Mouse (Mus musculus): ENCODE measurements around the gene Msx2. TPM values are rescaled to one million over a fixed set of nuclear protein-coding genes. Genes with fewer than 3 reads are reported as not detected.

The Msx2 gene
- polyA plus RNA-seq, 1 experiment from 2014 or later = 0.09 TPM

GRCm38 (mm10) chr13:53442168-53442980 is 30.5 kb downstream of the Msx2 start:
- Histone ChIP-seq H3K9me3 (ENCODE audit: control insufficient read depth, low read length) (no peaks in the 10 kb centered on the region), H3K36me3 (ENCODE audit: control insufficient read depth, insufficient read depth, low read length) (no peaks in the 10 kb centered on the region), H3K4me2 (ENCODE audit: low read length) (peak overlapping the region; percentile 29; the same call in 1 of the 2 replicates), H3K4me3 (ENCODE audit: low read depth, low read length) (no peak overlapping the region), H3K27me3 (replicated peaks; ENCODE audit: control insufficient read depth, insufficient read depth, low read length) (no peaks in the 10 kb centered on the region), H3K27ac (ENCODE audit: low read depth) (no peak overlapping the region), H3K9ac (ENCODE audit: low read length) (no peak overlapping the region), H3K4me1 (replicated peaks; ENCODE audit: control insufficient read depth, insufficient read depth, low read length) (no peaks in the 10 kb centered on the region)
- ATAC-seq (replicated peaks; ENCODE audit: low FRiP score, low TSS enrichment, low read depth) = no peak
- WGBS = 33% methylated on average over 25 of the region's 25 CpGs
- DNase-seq (ENCODE audit: low spot score) = no peak

GRCm38 (mm10) chr13:53441307-53442028 is 31.4 kb downstream of the Msx2 start:
- no peaks in the 10 kb centered on the region for H3K36me3 ChIP-seq (ENCODE audit: control insufficient read depth, insufficient read depth, low read length)
- H3K27me3 ChIP-seq (replicated peaks; ENCODE audit: control insufficient read depth, insufficient read depth, low read length) = no peaks in the 10 kb centered on the region
- DNase-seq (ENCODE audit: low spot score) (no peak), ATAC-seq (replicated peaks; ENCODE audit: low FRiP score, low TSS enrichment, low read depth) (no peak)
- no peak overlapping the region for H3K27ac ChIP-seq (ENCODE audit: low read depth)
- H3K4me2 ChIP-seq (ENCODE audit: low read length) = no peak overlapping the region
- no peaks in the 10 kb centered on the region for H3K4me1 ChIP-seq (replicated peaks; ENCODE audit: control insufficient read depth, insufficient read depth, low read length)
- WGBS = 68% methylated on average over 5 of the region's 5 CpGs
- H3K9me3 ChIP-seq (ENCODE audit: control insufficient read depth, low read length) = no peaks in the 10 kb centered on the region
- H3K4me3 ChIP-seq (ENCODE audit: low read depth, low read length) = no peak overlapping the region
- H3K9ac ChIP-seq (ENCODE audit: low read length) = no peak overlapping the region

GRCm38 (mm10) chr13:53439957-53440356 is 32.9 kb downstream of the Msx2 start:
- Histone ChIP-seq H3K9me3 (ENCODE audit: control insufficient read depth, low read length) (no peaks in the 10 kb centered on the region), H3K4me3 (ENCODE audit: low read depth, low read length) (no peak overlapping the region), H3K4me2 (ENCODE audit: low read length) (no peak overlapping the region), H3K27ac (ENCODE audit: low read depth) (no peak overlapping the region), H3K27me3 (replicated peaks; ENCODE audit: control insufficient read depth, insufficient read depth, low read length) (no peaks in the 10 kb centered on the region), H3K4me1 (replicated peaks; ENCODE audit: control insufficient read depth, insufficient read depth, low read length) (no peaks in the 10 kb centered on the region), H3K9ac (ENCODE audit: low read length) (no peak overlapping the region), H3K36me3 (ENCODE audit: control insufficient read depth, insufficient read depth, low read length) (no peaks in the 10 kb centered on the region)
- no peak for DNase-seq (ENCODE audit: low spot score)
- WGBS = 83% methylated on average over 3 of the region's 3 CpGs
- ATAC-seq (replicated peaks; ENCODE audit: low FRiP score, low TSS enrichment, low read depth) = no peak

- no peaks in the 10 kb centered on the region for H3K27me3 ChIP-seq (replicated peaks; ENCODE audit: control insufficient read depth, insufficient read depth, low read length)
- no peak overlapping the region for H3K9ac ChIP-seq (ENCODE audit: low read length)
- H3K36me3 ChIP-seq (ENCODE audit: control insufficient read depth, insufficient read depth, low read length) = no peaks in the 10 kb centered on the region
- H3K9me3 ChIP-seq (ENCODE audit: control insufficient read depth, low read length) = no peaks in the 10 kb centered on the region; the same call in 1 of the 2 replicates
- no peak overlapping the region for H3K27ac ChIP-seq (ENCODE audit: low read depth)
- H3K4me2 ChIP-seq (ENCODE audit: low read length) = no peak overlapping the region
- peak; percentile 78 for DNase-seq (ENCODE audit: low spot score)
- no peak overlapping the region for H3K4me3 ChIP-seq (ENCODE audit: low read depth, low read length)
- WGBS = 28% methylated on average over 7 of the region's 7 CpGs
- no peak for ATAC-seq (replicated peaks; ENCODE audit: low FRiP score, low TSS enrichment, low read depth)
- no peaks in the 10 kb centered on the region for H3K4me1 ChIP-seq (replicated peaks; ENCODE audit: control insufficient read depth, insufficient read depth, low read length)
Observed at GRCm38 (mm10) chr13:53426507-53426906, 46.4 kb downstream of the Msx2 start.

- Histone ChIP-seq H3K4me1 (replicated peaks; ENCODE audit: control insufficient read depth, insufficient read depth, low read length) (no peaks in the 10 kb centered on the region), H3K9me3 (ENCODE audit: control insufficient read depth, low read length) (no peaks in the 10 kb centered on the region), H3K9ac (ENCODE audit: low read length) (no peak overlapping the region), H3K27me3 (replicated peaks; ENCODE audit: control insufficient read depth, insufficient read depth, low read length) (no peaks in the 10 kb centered on the region), H3K4me3 (ENCODE audit: low read depth, low read length) (no peak overlapping the region), H3K27ac (ENCODE audit: low read depth) (no peak overlapping the region), H3K36me3 (ENCODE audit: control insufficient read depth, insufficient read depth, low read length) (no peaks in the 10 kb centered on the region), H3K4me2 (ENCODE audit: low read length) (no peak overlapping the region)
- no peak for ATAC-seq (replicated peaks; ENCODE audit: low FRiP score, low TSS enrichment, low read depth)
- DNase-seq (ENCODE audit: low spot score) = no peak
- WGBS = 74% methylated on average over 4 of the region's 4 CpGs
Observed at GRCm38 (mm10) chr13:53421189-53421588, 51.7 kb downstream of the Msx2 start.

GRCm38 (mm10) chr13:53420741-53421140 is 52.1 kb downstream of the Msx2 start:
- ATAC-seq (replicated peaks; ENCODE audit: low FRiP score, low TSS enrichment, low read depth) (no peak), DNase-seq (ENCODE audit: low spot score) (no peak)
- H3K9ac ChIP-seq (ENCODE audit: low read length) = no peak overlapping the region
- no peak overlapping the region for H3K4me2 ChIP-seq (ENCODE audit: low read length)
- H3K4me3 ChIP-seq (ENCODE audit: low read depth, low read length) = no peak overlapping the region
- H3K27ac ChIP-seq (ENCODE audit: low read depth) = no peak overlapping the region
- no peaks in the 10 kb centered on the region for H3K36me3 ChIP-seq (ENCODE audit: control insufficient read depth, insufficient read depth, low read length)
- H3K27me3 ChIP-seq (replicated peaks; ENCODE audit: control insufficient read depth, insufficient read depth, low read length) = no peaks in the 10 kb centered on the region
- WGBS = 77% methylated on average over 4 of the region's 4 CpGs
- H3K4me1 ChIP-seq (replicated peaks; ENCODE audit: control insufficient read depth, insufficient read depth, low read length) = no peaks in the 10 kb centered on the region
- no peaks in the 10 kb centered on the region for H3K9me3 ChIP-seq (ENCODE audit: control insufficient read depth, low read length)

GRCm38 (mm10) chr13:53419681-53420080 is 53.2 kb downstream of the Msx2 start:
- H3K27ac ChIP-seq (ENCODE audit: low read depth) = no peak overlapping the region
- WGBS = 77% methylated on average over 8 of the region's 8 CpGs
- H3K9me3 ChIP-seq (ENCODE audit: control insufficient read depth, low read length) = no peaks in the 10 kb centered on the region
- no peak overlapping the region for H3K4me3 ChIP-seq (ENCODE audit: low read depth, low read length)
- H3K27me3 ChIP-seq (replicated peaks; ENCODE audit: control insufficient read depth, insufficient read depth, low read length) = no peaks in the 10 kb centered on the region
- DNase-seq (ENCODE audit: low spot score) (no peak), ATAC-seq (replicated peaks; ENCODE audit: low FRiP score, low TSS enrichment, low read depth) (no peak)
- no peak overlapping the region for H3K9ac ChIP-seq (ENCODE audit: low read length)
- no peaks in the 10 kb centered on the region for H3K36me3 ChIP-seq (ENCODE audit: control insufficient read depth, insufficient read depth, low read length)
- no peak overlapping the region for H3K4me2 ChIP-seq (ENCODE audit: low read length)
- H3K4me1 ChIP-seq (replicated peaks; ENCODE audit: control insufficient read depth, insufficient read depth, low read length) = no peaks in the 10 kb centered on the region

- no peaks in the 10 kb centered on the region for H3K27me3 ChIP-seq (replicated peaks; ENCODE audit: control insufficient read depth, insufficient read depth, low read length)
- ATAC-seq (replicated peaks; ENCODE audit: low FRiP score, low TSS enrichment, low read depth) = no peak
Observed at GRCm38 (mm10) chr13:53417701-53418100, 55.2 kb downstream of the Msx2 start.

More at GRCm38 (mm10) chr13:53417701-53418100, 55.2 kb downstream of the Msx2 start:
- Histone ChIP-seq H3K27ac (ENCODE audit: low read depth) (no peak overlapping the region), H3K4me1 (replicated peaks; ENCODE audit: control insufficient read depth, insufficient read depth, low read length) (no peaks in the 10 kb centered on the region), H3K9me3 (ENCODE audit: control insufficient read depth, low read length) (no peaks in the 10 kb centered on the region), H3K4me3 (ENCODE audit: low read depth, low read length) (no peak overlapping the region), H3K4me2 (ENCODE audit: low read length) (no peak overlapping the region), H3K36me3 (ENCODE audit: control insufficient read depth, insufficient read depth, low read length) (no peaks in the 10 kb centered on the region), H3K9ac (ENCODE audit: low read length) (no peak overlapping the region)
- 94% methylated on average over 6 of the region's 6 CpGs for WGBS
- DNase-seq (ENCODE audit: low spot score) = no peak
